Mouse (Mus musculus) CH12.LX (cell line): ENCODE data around the gene Il1r2. TPM values are rescaled to one million over a fixed set of nuclear protein-coding genes. Genes with fewer than 3 reads are reported as not detected.

Experiments
- DNase-seq: peaks from one replicate; pipeline ENCODE4 v3.0.0-alpha.2; 2013; ENCODE audit errors: extremely low read depth
- H3K27ac ChIP-seq: 2 replicates; pipeline ENCODE4 v1.5.1; 2012; ENCODE audit warnings: low read depth, mild to moderate bottlenecking, control low read depth, moderate library complexity; ENCODE audit not compliant: insufficient read depth
- H3K27me3 ChIP-seq: replicated peaks from 2 replicates; pipeline ENCODE3; 2012; ENCODE audit warnings: inconsistent platforms
- H3K36me3 ChIP-seq, 2 experiments: replicated peaks in 1 of 2; 2 replicates each; pipeline versions ENCODE3 to v1.6.1; 2012; ENCODE audit warnings: inconsistent platforms in 1 of 2, low read length in 1 of 2, mild to moderate bottlenecking in 1 of 2, mixed read lengths in 1 of 2, moderate library complexity in 1 of 2; ENCODE audit not compliant: control insufficient read depth in 1 of 2, insufficient read depth in 1 of 2
- H3K4me1 ChIP-seq, 2 experiments: 2 replicates each; pipeline ENCODE4 v1.6.1; 2012; ENCODE audit warnings: inconsistent platforms in 1 of 2, moderate library complexity in 1 of 2; ENCODE audit not compliant: insufficient read depth in 2 of 2, control insufficient read depth in 1 of 2
- H3K4me2 ChIP-seq: 2 replicates; pipeline ENCODE4 v1.6.1; 2012; ENCODE audit warnings: low read depth, mild to moderate bottlenecking, control low read depth; ENCODE audit not compliant: poor library complexity, insufficient read depth, severe bottlenecking
- H3K4me3 ChIP-seq, 3 experiments: fragments of 150-350 bp in 1 of 3; sonication (generic) in 1 of 3; replicated peaks in 1 of 3; 2 replicates each; pipeline versions ENCODE3 to v1.5.1; 2011 to 2012; ENCODE audit warnings: low read depth in 2 of 3, low read length in 2 of 3, mild to moderate bottlenecking in 2 of 3, moderate library complexity in 2 of 3, control low read depth in 1 of 3, improper control_type of control experiment in 1 of 3, inconsistent platforms in 1 of 3, mixed read lengths in 1 of 3; ENCODE audit not compliant: poor library complexity in 1 of 3
- H3K79me2 ChIP-seq: replicated peaks from 2 replicates; pipeline ENCODE4 v1.6.1; 2012; ENCODE audit warnings: mild to moderate bottlenecking, moderate library complexity; ENCODE audit not compliant: control insufficient read depth, poor library complexity, insufficient read depth, severe bottlenecking; ENCODE audit errors: extremely low read depth
- H3K9ac ChIP-seq: 2 replicates; pipeline ENCODE4 v1.6.1; 2012; ENCODE audit warnings: low read depth, mild to moderate bottlenecking, control low read depth, moderate library complexity; ENCODE audit not compliant: insufficient read depth
- H3K9me3 ChIP-seq: replicated peaks from 2 replicates; pipeline ENCODE3; 2012; ENCODE audit warnings: low read length, inconsistent platforms, mixed read lengths
- BHLHE40 ChIP-seq: IDR thresholded peaks from 2 replicates; pipeline ENCODE4 v1.6.1; 2011; ENCODE audit warnings: mild to moderate bottlenecking, low read depth, low read length, improper control_type of control experiment
- CHD1 ChIP-seq: IDR thresholded peaks from 2 replicates; pipeline ENCODE4 v1.6.1; 2012; ENCODE audit warnings: low read depth, low read length, improper control_type of control experiment, inconsistent platforms
- CHD2 ChIP-seq: IDR thresholded peaks from 2 replicates; pipeline ENCODE4 v1.6.1; 2011; ENCODE audit warnings: low read length, improper control_type of control experiment
- CTCF ChIP-seq, 2 experiments: IDR thresholded peaks in 1 of 2; conservative IDR thresholded peaks in 1 of 2; 2 replicates each; pipeline ENCODE4 v1.5.1; 2011 to 2012; ENCODE audit warnings: low read depth in 2 of 2, low read length in 2 of 2, improper control_type of control experiment in 1 of 2, inconsistent platforms in 1 of 2, mild to moderate bottlenecking in 1 of 2, moderate library complexity in 1 of 2
- E2F4 ChIP-seq: IDR thresholded peaks from 2 replicates; pipeline ENCODE4 v1.6.1; 2011; ENCODE audit warnings: low read depth, low read length, improper control_type of control experiment; ENCODE audit not compliant: insufficient replicate concordance
- ELF1 ChIP-seq: IDR thresholded peaks from 2 replicates; pipeline ENCODE4 v1.6.1; 2014; ENCODE audit warnings: low read depth, mild to moderate bottlenecking, inconsistent platforms, low read length, improper control_type of control experiment
- EP300 ChIP-seq: IDR thresholded peaks from 2 replicates; pipeline ENCODE4 v1.6.1; 2011; ENCODE audit warnings: low read length, improper control_type of control experiment
- GABPA ChIP-seq: IDR thresholded peaks from 2 replicates; pipeline ENCODE4 v1.6.1; 2012; ENCODE audit warnings: low read depth, low read length, improper control_type of control experiment, inconsistent platforms; ENCODE audit not compliant: insufficient replicate concordance
- HCFC1 ChIP-seq: IDR thresholded peaks from 2 replicates; pipeline ENCODE4 v1.6.1; 2012; ENCODE audit warnings: low read depth, mild to moderate bottlenecking, inconsistent platforms, low read length, improper control_type of control experiment
- IRF4 ChIP-seq: IDR thresholded peaks from 2 replicates; pipeline ENCODE4 v1.6.1; 2014; ENCODE audit warnings: low read depth, mild to moderate bottlenecking, inconsistent platforms, low read length, improper control_type of control experiment
- KAT2A ChIP-seq: IDR thresholded peaks from 2 replicates; pipeline ENCODE4 v1.6.1; 2012; ENCODE audit warnings: low read length, improper control_type of control experiment, inconsistent platforms; ENCODE audit not compliant: insufficient replicate concordance
- MAFK ChIP-seq: IDR thresholded peaks from 2 replicates; pipeline ENCODE4 v1.6.1; 2011; ENCODE audit warnings: low read length, improper control_type of control experiment; ENCODE audit not compliant: insufficient replicate concordance
- MAX ChIP-seq: IDR thresholded peaks from 2 replicates; pipeline ENCODE4 v1.6.1; 2011; ENCODE audit warnings: low read length, improper control_type of control experiment
- NELFE ChIP-seq: IDR thresholded peaks from 2 replicates; pipeline ENCODE4 v1.6.1; 2011; ENCODE audit warnings: low read depth, low read length, improper control_type of control experiment
- NRF1 ChIP-seq: IDR thresholded peaks from 2 replicates; pipeline ENCODE4 v1.6.1; 2014; ENCODE audit warnings: low read depth, mild to moderate bottlenecking, inconsistent platforms, low read length, improper control_type of control experiment, moderate library complexity
- PAX5 ChIP-seq: IDR thresholded peaks from 2 replicates; pipeline ENCODE4 v1.6.1; 2012; ENCODE audit warnings: low read length, inconsistent platforms, mixed read lengths
- POLR2AphosphoS2 ChIP-seq: IDR thresholded peaks from 2 replicates; pipeline ENCODE4 v1.6.1; 2011; ENCODE audit warnings: low read depth, low read length, improper control_type of control experiment
- RAD21 ChIP-seq: IDR thresholded peaks from 2 replicates; pipeline ENCODE4 v1.6.1; 2011; ENCODE audit warnings: low read depth, mild to moderate bottlenecking, low read length, improper control_type of control experiment, moderate library complexity
- RCOR1 ChIP-seq: conservative IDR thresholded peaks from 2 replicates; pipeline ENCODE4 v1.6.1; 2012; ENCODE audit warnings: low read depth, mild to moderate bottlenecking, inconsistent platforms, low read length, improper control_type of control experiment
- SIN3A ChIP-seq: IDR thresholded peaks from 2 replicates; pipeline ENCODE4 v1.6.1; 2012; ENCODE audit warnings: low read length, improper control_type of control experiment, inconsistent platforms
- SMC3 ChIP-seq: IDR thresholded peaks from 2 replicates; pipeline ENCODE4 v1.6.1; 2011; ENCODE audit warnings: low read depth, low read length, improper control_type of control experiment
- TBP ChIP-seq: conservative IDR thresholded peaks from 2 replicates; pipeline ENCODE4 v1.6.1; 2011; ENCODE audit warnings: low read depth, low read length, improper control_type of control experiment
- TCF12 ChIP-seq: IDR thresholded peaks from 2 replicates; pipeline ENCODE4 v1.6.1; 2014; ENCODE audit warnings: low read depth, mild to moderate bottlenecking, inconsistent platforms, low read length, improper control_type of control experiment
- UBTF ChIP-seq: IDR thresholded peaks from 2 replicates; pipeline ENCODE4 v1.6.1; 2012; ENCODE audit warnings: low read depth, mild to moderate bottlenecking, inconsistent platforms, low read length, improper control_type of control experiment, moderate library complexity
- USF1 ChIP-seq: IDR thresholded peaks from 2 replicates; pipeline ENCODE4 v1.6.1; 2014; ENCODE audit warnings: low read depth, mild to moderate bottlenecking, inconsistent platforms, low read length, improper control_type of control experiment
- USF2 ChIP-seq: conservative IDR thresholded peaks from 2 replicates; pipeline ENCODE4 v1.6.1; 2011; ENCODE audit warnings: low read depth, low read length, improper control_type of control experiment
- ZC3H11A ChIP-seq: IDR thresholded peaks from 2 replicates; pipeline ENCODE4 v1.6.1; 2012; ENCODE audit warnings: low read depth, mild to moderate bottlenecking, inconsistent platforms, low read length, improper control_type of control experiment
- ZKSCAN1 ChIP-seq: IDR thresholded peaks from 2 replicates; pipeline ENCODE4 v1.6.1; 2012; ENCODE audit warnings: low read depth, inconsistent platforms, low read length, improper control_type of control experiment, borderline replicate concordance
- dilution Hi-C: fragments of 300-500 bp; cut with MboI; formaldehyde crosslinking; loops from 2 replicates; pipeline ENCODE4 v1.14.3; 2020; ENCODE audit warnings: low sequenced_read_pairs; ENCODE audit not compliant: extremely low pct_unique_long_range_greater_than_20kb, extremely low pct_ligation_motif_present
- in situ Hi-C: fragments of 300-500 bp; cut with MboI; formaldehyde crosslinking; loops from 3 replicates; pipeline ENCODE4 v1.14.3; 2019; ENCODE audit warnings: low sequenced_read_pairs, low pct_ligation_motif_present, low pct_unique_long_range_greater_than_20kb, mixed read lengths
- polyA plus RNA-seq: library from polyadenylated mRNA; unstranded; fragments of >175 nt; gene quantifications from 2 replicates; pipeline ENCODE4 v1.2.1, GENCODE M21; 2012; ENCODE audit warnings: low read depth; ENCODE audit not compliant: insufficient read length
- total RNA-seq, 2 experiments: library from RNA; depleted of rRNA; stranded (reverse); fragments of 300-350 nt in 1 of 2; fragments of >200 nt in 1 of 2; gene quantifications; 2 replicates each; pipeline ENCODE4 v1.2.3; 2012 to 2014

Il1r2 gene
- total and polyA plus RNA-seq, 3 experiments: 0.13 to 2.2 (median 1.1) TPM

- no peaks in the 10 kb centered on the region for H3K36me3 ChIP-seq
- H3K4me3 ChIP-seq: no peak overlapping the region
- DNase-seq: no peak
- no peak overlapping the region for H3K4me2 ChIP-seq
- no peak overlapping the region for H3K9ac ChIP-seq
- TF ChIP-seq MAX (no peak), SMC3 (no peak), UBTF (no peak), E2F4 (no peak), USF2 (no peak), RCOR1 (no peak), SIN3A (no peak), CHD2 (no peak), CTCF (conservative IDR thresholded peaks at IDR 0.05 in 1 of 2, IDR thresholded peaks at IDR 0.05 in 1 of 2; ENCODE audit: low read depth in 2 of 2, low read length in 2 of 2) (no peak), RAD21 (no peak), HCFC1 (no peak), IRF4 (no peak), CHD1 (no peak), ELF1 (no peak), TCF12 (no peak), KAT2A (no peak), POLR2AphosphoS2 (no peak), NELFE (no peak)
- TF ChIP-seq, all 38 proteins: peak for 0
- Histone ChIP-seq H3K27me3 (peaks cover 2% of the 10 kb centered on the region), H3K9me3 (no peaks in the 10 kb centered on the region), H3K79me2 (no peaks in the 10 kb centered on the region), H3K4me1 (peaks cover 4 to 15% of the 10 kb centered on the region in 2 experiments; a peak in 3 of 4 replicates), H3K27ac (no peak overlapping the region)
- in situ Hi-C loops (loop anchor here (10.0 kb wide), 1 partner anchor 241 kb away; no protein-coding TSS in a partner anchor), dilution Hi-C loops (no loop called here)
Measured at GRCm38 (mm10) chr1:40133567-40133966, 59.7 kb downstream of the Il1r2 start.

- TF ChIP-seq GABPA (no peak), UBTF (no peak), USF1 (no peak), PAX5 (no peak), NRF1 (no peak), ZC3H11A (no peak), HCFC1 (no peak), TBP (no peak), MAX (no peak), TCF12 (no peak), CHD1 (no peak), EP300 (no peak), MAFK (no peak), NELFE (no peak), USF2 (no peak), ELF1 (no peak), ZKSCAN1 (no peak), BHLHE40 (no peak)
- Histone ChIP-seq H3K9ac (no peak overlapping the region), H3K79me2 (no peaks in the 10 kb centered on the region), H3K4me1 (no peaks in the 10 kb centered on the region), H3K27me3 (no peaks in the 10 kb centered on the region), H3K9me3 (no peaks in the 10 kb centered on the region), H3K4me3 (no peak overlapping the region), H3K36me3 (no peaks in the 10 kb centered on the region), H3K4me2 (no peak overlapping the region), H3K27ac (no peak overlapping the region)
- dilution Hi-C loops (no loop called here), in situ Hi-C loops (loop anchor here (10.0 kb wide), 1 partner anchor 235 kb away; no protein-coding TSS in a partner anchor)
- no peak for DNase-seq
Measured at GRCm38 (mm10) chr1:40139798-40140532, 66.1 kb downstream of the Il1r2 start.
